Mouse (Mus musculus) myocyte (in vitro differentiated cells): ENCODE data around the gene Shank3. TPM values are rescaled to one million over a fixed set of nuclear protein-coding genes. Genes with fewer than 3 reads are reported as not detected.

Experiments used
- H3K27me3 ChIP-seq: one replicate; pipeline ENCODE4 v1.6.1; 2011; ENCODE audit not compliant: control insufficient read depth, insufficient read depth, insufficient read length
- H3K36me3 ChIP-seq: one replicate; pipeline ENCODE4 v1.6.1; 2011; ENCODE audit not compliant: control insufficient read depth, insufficient read depth
- H3K4me2 ChIP-seq: one replicate; pipeline ENCODE4 v1.6.1; 2011; ENCODE audit warnings: low read depth, control low read depth
- H3K4me3 ChIP-seq: one replicate; pipeline ENCODE4 v1.5.1; 2011; ENCODE audit warnings: mild to moderate bottlenecking, control low read depth, moderate library complexity
- H3K79me2 ChIP-seq: one replicate; pipeline ENCODE4 v1.6.1; 2011; ENCODE audit not compliant: control insufficient read depth, insufficient read depth
- H3ac ChIP-seq: one replicate; pipeline ENCODE4 v1.6.1; 2011; ENCODE audit not compliant: control insufficient read depth, insufficient read length
- CEBPB ChIP-seq: IDR thresholded peaks from 2 replicates; pipeline ENCODE4 v1.6.1; 2011; ENCODE audit warnings: mild to moderate bottlenecking, moderate library complexity; ENCODE audit not compliant: poor library complexity, insufficient read depth, severe bottlenecking
- E2F4 ChIP-seq: IDR thresholded peaks from one replicate; pipeline ENCODE4 v1.6.1; 2011; ENCODE audit warnings: mild to moderate bottlenecking, control low read depth, moderate library complexity; ENCODE audit not compliant: insufficient read depth
- MAX ChIP-seq: IDR thresholded peaks from one replicate; pipeline ENCODE4 v1.6.1; 2011; ENCODE audit warnings: low read depth, mild to moderate bottlenecking, control low read depth
- MYOD1 ChIP-seq, 3 experiments: IDR thresholded peaks; one replicate each; pipeline ENCODE4 v1.6.1; 2011; ENCODE audit warnings: control low read depth in 2 of 3, low read depth in 2 of 3, mild to moderate bottlenecking in 2 of 3, moderate library complexity in 1 of 3; ENCODE audit not compliant: insufficient read length in 2 of 3, control insufficient read depth in 1 of 3
- MYOG ChIP-seq, 3 experiments: IDR thresholded peaks; one replicate each; pipeline ENCODE4 v1.6.1; 2011; ENCODE audit warnings: control low read depth in 2 of 3, low read depth in 2 of 3, mild to moderate bottlenecking in 2 of 3; ENCODE audit not compliant: insufficient read length in 2 of 3, control insufficient read depth in 1 of 3, insufficient read depth in 1 of 3
- POLR2A ChIP-seq: IDR thresholded peaks from one replicate; pipeline ENCODE4 v1.6.1; 2011; ENCODE audit warnings: low read depth, mild to moderate bottlenecking, control low read depth, moderate library complexity; ENCODE audit not compliant: insufficient read length
- POLR2AphosphoS2 ChIP-seq: IDR thresholded peaks from one replicate; pipeline ENCODE4 v1.6.1; 2011; ENCODE audit warnings: low read depth, control low read depth; ENCODE audit not compliant: insufficient read length
- REST ChIP-seq: IDR thresholded peaks from one replicate; pipeline ENCODE4 v1.6.1; 2011; ENCODE audit warnings: mild to moderate bottlenecking, control low read depth, moderate library complexity; ENCODE audit not compliant: insufficient read depth, insufficient read length
- SRF ChIP-seq: IDR thresholded peaks from one replicate; pipeline ENCODE4 v1.6.1; 2011; ENCODE audit warnings: low read depth; ENCODE audit not compliant: control insufficient read depth, insufficient read length
- TCF12 ChIP-seq: IDR thresholded peaks from one replicate; pipeline ENCODE4 v1.6.1; 2011; ENCODE audit warnings: mild to moderate bottlenecking, control low read depth; ENCODE audit not compliant: poor library complexity, insufficient read depth, severe bottlenecking
- TCF3 ChIP-seq: IDR thresholded peaks from one replicate; pipeline ENCODE4 v1.6.1; 2011; ENCODE audit warnings: low read depth, control low read depth; ENCODE audit not compliant: insufficient read length
- USF1 ChIP-seq: IDR thresholded peaks from one replicate; pipeline ENCODE4 v1.6.1; 2011; ENCODE audit warnings: low read depth, mild to moderate bottlenecking, control low read depth, moderate library complexity
- polyA plus RNA-seq: library from polyadenylated mRNA; unstranded; fragments of >200 nt; fragmentation: generic; extraction: Trizol; gene quantifications from one replicate; pipeline ENCODE4 v1.2.1, GENCODE M21; 2012; ENCODE audit warnings: missing spikeins

Shank3 gene
- polyA plus RNA-seq, 1 experiment: 1.4 TPM

GRCm38 (mm10) chr15:89605822-89606570 is 106.6 kb downstream of the Shank3 start:
- Histone ChIP-seq H3K36me3 (no peaks in the 10 kb centered on the region), H3K4me2 (no peak overlapping the region), H3K4me3 (no peak overlapping the region), H3K27me3 (peaks cover 26% of the 10 kb centered on the region), H3K79me2 (no peaks in the 10 kb centered on the region), H3ac (no peak overlapping the region)
- TF ChIP-seq POLR2A (no peak), MYOG (IDR thresholded peaks at IDR 0.05; ENCODE audit: control insufficient read depth in 1 of 3, insufficient read depth in 1 of 3, insufficient read length in 2 of 3, low read depth in 2 of 3) (no peak), TCF3 (no peak), POLR2AphosphoS2 (no peak), MAX (no peak), TCF12 (no peak), MYOD1 (IDR thresholded peaks at IDR 0.05; ENCODE audit: control insufficient read depth in 1 of 3, insufficient read length in 2 of 3, low read depth in 2 of 3) (no peak), REST (no peak), E2F4 (no peak), CEBPB (no peak), USF1 (no peak), SRF (no peak)

GRCm38 (mm10) chr15:89607480-89607879 is 108.1 kb downstream of the Shank3 start:
- no peak for TF ChIP-seq MYOD1 (IDR thresholded peaks at IDR 0.05; ENCODE audit: control insufficient read depth in 1 of 3, insufficient read length in 2 of 3, low read depth in 2 of 3)
- TF ChIP-seq TCF3: no peak
- no peak for TF ChIP-seq POLR2A
- no peak for TF ChIP-seq SRF
- TF ChIP-seq USF1: no peak
- no peak for TF ChIP-seq POLR2AphosphoS2
- no peak for TF ChIP-seq E2F4
- TF ChIP-seq MAX: no peak
- TF ChIP-seq REST: no peak
- no peak for TF ChIP-seq MYOG (IDR thresholded peaks at IDR 0.05; ENCODE audit: control insufficient read depth in 1 of 3, insufficient read depth in 1 of 3, insufficient read length in 2 of 3, low read depth in 2 of 3)
- no peak for TF ChIP-seq TCF12
- no peak for TF ChIP-seq CEBPB
- Histone ChIP-seq H3K27me3 (peaks cover 26% of the 10 kb centered on the region), H3K4me3 (no peak overlapping the region), H3K79me2 (no peaks in the 10 kb centered on the region), H3ac (no peak overlapping the region), H3K36me3 (no peaks in the 10 kb centered on the region), H3K4me2 (no peak overlapping the region)

GRCm38 (mm10) chr15:89607888-89608287 is 108.5 kb downstream of the Shank3 start:
- no peaks in the 10 kb centered on the region for H3K79me2 ChIP-seq
- no peak overlapping the region for H3K4me2 ChIP-seq
- no peak for TF ChIP-seq TCF3
- TF ChIP-seq MYOG (IDR thresholded peaks at IDR 0.05; ENCODE audit: control insufficient read depth in 1 of 3, insufficient read depth in 1 of 3, insufficient read length in 2 of 3, low read depth in 2 of 3): no peak
- TF ChIP-seq SRF: no peak
- no peak for TF ChIP-seq POLR2A
- no peaks in the 10 kb centered on the region for H3K36me3 ChIP-seq
- no peak overlapping the region for H3K4me3 ChIP-seq
- peaks cover 26% of the 10 kb centered on the region for H3K27me3 ChIP-seq
- no peak overlapping the region for H3ac ChIP-seq

Other genes starting within 250 kb of the Shank3 start
- 222 TPM for gene Sbf1, start 184.3 kb upstream of the Shank3 start, polyA plus RNA-seq
- 71.1 TPM for gene Adm2, start 176.9 kb upstream of the Shank3 start, polyA plus RNA-seq
- 0.04 TPM for gene Miox, start 165.2 kb upstream of the Shank3 start, polyA plus RNA-seq
- gene Lmf2, start 144.0 kb upstream of the Shank3 start, polyA plus RNA-seq: 96.5 TPM
- 182 TPM for gene Ncaph2, start 143.9 kb upstream of the Shank3 start, polyA plus RNA-seq
- gene Sco2, start 125.8 kb upstream of the Shank3 start, polyA plus RNA-seq: 28.0 TPM
- gene Tymp, start 122.6 kb upstream of the Shank3 start, polyA plus RNA-seq: 4.1 TPM
- not detected for gene Odf3b, start 120.3 kb upstream of the Shank3 start, polyA plus RNA-seq
- gene Klhdc7b, start 114.7 kb upstream of the Shank3 start, polyA plus RNA-seq: not detected
- not detected for gene Syce3, start 89.1 kb upstream of the Shank3 start, polyA plus RNA-seq
- 5.9 TPM for gene Cpt1b, start 73.8 kb upstream of the Shank3 start, polyA plus RNA-seq
- gene C730034F03Rik, start 70.0 kb upstream of the Shank3 start, polyA plus RNA-seq: 0.80 TPM
- gene Gm44502, start 69.9 kb upstream of the Shank3 start, polyA plus RNA-seq: 0.11 TPM
- 35.6 TPM for gene Chkb, start 69.7 kb upstream of the Shank3 start, polyA plus RNA-seq
- 0.01 TPM for gene Mapk8ip2, start 45.7 kb upstream of the Shank3 start, polyA plus RNA-seq
- 33.2 TPM for gene Arsa, start 22.2 kb upstream of the Shank3 start, polyA plus RNA-seq
- gene Acr, start 68.7 kb downstream of the Shank3 start, polyA plus RNA-seq: not detected
- 13.9 TPM for gene Rabl2, start 92.3 kb downstream of the Shank3 start, polyA plus RNA-seq